Mouse (Mus musculus) CH12.LX (cell line): Measurements from ENCODE around the gene Gstp2.

ENCODE experiments used
- CHD2 ChIP-seq: IDR thresholded peaks from 2 replicates; pipeline ENCODE4 v1.6.1; 2011; ENCODE audit warnings: low read length, improper control_type of control experiment
- CTCF ChIP-seq, 2 experiments: IDR thresholded peaks in 1 of 2; conservative IDR thresholded peaks in 1 of 2; 2 replicates each; pipeline ENCODE4 v1.5.1; 2011 to 2012; ENCODE audit warnings: low read depth in 2 of 2, low read length in 2 of 2, improper control_type of control experiment in 1 of 2, inconsistent platforms in 1 of 2, mild to moderate bottlenecking in 1 of 2, moderate library complexity in 1 of 2
- EP300 ChIP-seq: IDR thresholded peaks from 2 replicates; pipeline ENCODE4 v1.6.1; 2011; ENCODE audit warnings: low read length, improper control_type of control experiment
- ETS1 ChIP-seq: conservative IDR thresholded peaks from 2 replicates; pipeline ENCODE4 v1.6.1; 2012; ENCODE audit warnings: low read depth, mild to moderate bottlenecking, inconsistent platforms, low read length, improper control_type of control experiment, moderate library complexity
- JUND ChIP-seq: conservative IDR thresholded peaks from 2 replicates; pipeline ENCODE4 v1.6.1; 2011; ENCODE audit warnings: low read depth, low read length, improper control_type of control experiment
- KAT2A ChIP-seq: IDR thresholded peaks from 2 replicates; pipeline ENCODE4 v1.6.1; 2012; ENCODE audit warnings: low read length, improper control_type of control experiment, inconsistent platforms; ENCODE audit not compliant: insufficient replicate concordance
- POLR2A ChIP-seq: IDR thresholded peaks from 2 replicates; pipeline ENCODE4 v1.6.1; 2011; ENCODE audit warnings: low read depth, mild to moderate bottlenecking, improper control_type of control experiment, low read length

GRCm38 (mm10) chr19:3992416-3992815 lies 53.4 kb downstream of the Gstp2 start, which contains the start of gene Tbx10:
- no peak for TF ChIP-seq EP300
- no peak for TF ChIP-seq CHD2
- TF ChIP-seq POLR2A, result no peak
- no peak for TF ChIP-seq KAT2A
- TF ChIP-seq JUND, result no peak
- no peak for TF ChIP-seq CTCF (conservative IDR thresholded peaks at IDR 0.05 in 1 of 2, IDR thresholded peaks at IDR 0.05 in 1 of 2; ENCODE audit: low read depth in 2 of 2, low read length in 2 of 2)
- TF ChIP-seq ETS1, result no peak
